Mouse (Mus musculus) heart, embryonic 15.5 days (tissue): ENCODE results near the gene Rrad. TPM values are rescaled to one million over a fixed set of nuclear protein-coding genes. Genes with fewer than 3 reads are reported as not detected.
A peak's percentile ranks its signal among the peaks of the same experiment; 100 is the strongest.

Experiments used
- ATAC-seq: fragments of 200-750 bp; cut with Nextera tagmentation; replicated peaks from 2 replicates; pipeline ENCODE4 v1.8.0; 2017; ENCODE audit warnings: low read depth, moderate TSS enrichment; ENCODE audit not compliant: insufficient number of reproducible peaks, insufficient read depth, low FRiP score
- H3K27ac ChIP-seq: fragments of 300-500 bp; sonication (generic); 2 replicates; pipeline ENCODE4 v1.5.1; 2015; ENCODE audit warnings: mild to moderate bottlenecking, inconsistent platforms
- H3K27me3 ChIP-seq: fragments of 300-500 bp; sonication (generic); 2 replicates; pipeline ENCODE4 v1.6.1; 2015; ENCODE audit warnings: inconsistent platforms
- H3K36me3 ChIP-seq: fragments of 300-500 bp; sonication (generic); 2 replicates; pipeline ENCODE4 v1.6.1; 2015; ENCODE audit warnings: mild to moderate bottlenecking, inconsistent platforms
- H3K4me1 ChIP-seq: fragments of 300-500 bp; sonication (generic); replicated peaks from 2 replicates; pipeline ENCODE4 v1.6.1; 2015; ENCODE audit warnings: inconsistent platforms
- H3K4me2 ChIP-seq: fragments of 300-500 bp; sonication (generic); 2 replicates; pipeline ENCODE4 v1.6.1; 2015; ENCODE audit warnings: inconsistent platforms, mild to moderate bottlenecking, moderate library complexity
- H3K4me3 ChIP-seq: fragments of 300-500 bp; sonication (generic); 2 replicates; pipeline ENCODE4 v1.5.1; 2015; ENCODE audit warnings: mild to moderate bottlenecking, inconsistent platforms
- H3K9ac ChIP-seq: fragments of 300-500 bp; sonication (generic); 2 replicates; pipeline ENCODE4 v1.6.1; 2015; ENCODE audit warnings: mild to moderate bottlenecking, inconsistent platforms
- H3K9me3 ChIP-seq: fragments of 300-500 bp; sonication (generic); replicated peaks from 2 replicates; pipeline ENCODE4 v1.6.1; 2016; ENCODE audit warnings: inconsistent platforms
- WGBS: fragments of 180-500 bp; shearing (Covaris S2); methylation state at CpG from one replicate; pipeline ENCODE4 v1.1.7; 2015; ENCODE audit warnings: mixed read lengths; 5-methylcytosine and 5-hydroxymethylcytosine counted together
- polyA plus RNA-seq: library from polyadenylated mRNA; unstranded; fragments of >200 nt; fragmentation: Nextera tagmentation; extraction: Ambion mirVana; gene quantifications from 2 replicates; pipeline ENCODE4 v1.2.1, GENCODE M21; 2015

The Rrad gene
- polyA plus RNA-seq, 1 experiment from 2014 or later, result 277 TPM

GRCm38 (mm10) chr8:104611613-104612012 is 19.5 kb downstream of the Rrad start:
- 0 out of 2 replicates have a peak overlapping the region, but pooled peaks have one; percentile 8 for H3K4me2 ChIP-seq
- H3K36me3 ChIP-seq, result no peaks in the 10 kb centered on the region
- 16% methylated on average over 4 of the region's 4 CpGs for WGBS
- H3K4me1 ChIP-seq, result peaks cover 69% of the 10 kb centered on the region
- H3K9me3 ChIP-seq, result no peaks in the 10 kb centered on the region
- no peak overlapping the region for H3K9ac ChIP-seq
- H3K4me3 ChIP-seq, result no peak overlapping the region
- peak; percentile 15; the same call in 1 of the 2 replicates for ATAC-seq
- no peaks in the 10 kb centered on the region for H3K27me3 ChIP-seq
- peak overlapping the region; percentile 98 for H3K27ac ChIP-seq

GRCm38 (mm10) chr8:104610185-104610766 is 20.9 kb downstream of the Rrad start:
- H3K9me3 ChIP-seq, result no peaks in the 10 kb centered on the region
- peaks cover 82% of the 10 kb centered on the region for H3K4me1 ChIP-seq
- WGBS, result 34% methylated on average over 12 of the region's 12 CpGs
- H3K27ac ChIP-seq, result peak overlapping the region; percentile 98
- H3K4me2 ChIP-seq, result peak overlapping the region; percentile 51
- peak; percentile 75 for ATAC-seq
- H3K9ac ChIP-seq, result 0 out of 2 replicates have a peak overlapping the region, but pooled peaks have one; percentile 39
- no peaks in the 10 kb centered on the region for H3K27me3 ChIP-seq
- no peak overlapping the region for H3K4me3 ChIP-seq
- no peaks in the 10 kb centered on the region for H3K36me3 ChIP-seq

- WGBS, result 43% methylated on average over 8 of the region's 8 CpGs
- peak overlapping the region; percentile 98 for H3K27ac ChIP-seq
- no peaks in the 10 kb centered on the region for H3K9me3 ChIP-seq
- H3K4me3 ChIP-seq, result peak overlapping the region; percentile 36
- peak overlapping the region; percentile 56 for H3K4me2 ChIP-seq
- no peaks in the 10 kb centered on the region for H3K27me3 ChIP-seq
- H3K36me3 ChIP-seq, result no peaks in the 10 kb centered on the region
- H3K4me1 ChIP-seq, result peaks cover 87% of the 10 kb centered on the region
- 0 out of 2 replicates have a peak overlapping the region, but pooled peaks have one; percentile 14 for H3K9ac ChIP-seq
- peak; percentile 71 for ATAC-seq
Observed at GRCm38 (mm10) chr8:104609222-104609621, 21.9 kb downstream of the Rrad start.

GRCm38 (mm10) chr8:104607944-104608343 is 23.2 kb downstream of the Rrad start:
- H3K4me1 ChIP-seq, result peaks cover 84% of the 10 kb centered on the region
- H3K27ac ChIP-seq, result peak overlapping the region; percentile 98
- 43% methylated on average over 2 of the region's 2 CpGs for WGBS
- no peak overlapping the region for H3K9ac ChIP-seq
- no peaks in the 10 kb centered on the region for H3K27me3 ChIP-seq
- no peaks in the 10 kb centered on the region for H3K36me3 ChIP-seq
- no peak for ATAC-seq
- H3K4me3 ChIP-seq, result no peak overlapping the region
- no peaks in the 10 kb centered on the region for H3K9me3 ChIP-seq
- peak overlapping the region; percentile 56 for H3K4me2 ChIP-seq

GRCm38 (mm10) chr8:104606329-104606728 is 24.8 kb downstream of the Rrad start:
- no peak overlapping the region for H3K4me3 ChIP-seq
- H3K9ac ChIP-seq, result peak overlapping the region; percentile 15; the same call in 1 of the 2 replicates
- ATAC-seq, result no peak; the same call in 1 of the 2 replicates
- no peak overlapping the region for H3K4me2 ChIP-seq
- peak overlapping the region; percentile 98 for H3K27ac ChIP-seq
- H3K27me3 ChIP-seq, result no peaks in the 10 kb centered on the region
- no peaks in the 10 kb centered on the region for H3K36me3 ChIP-seq
- WGBS, result 9% methylated on average over 6 of the region's 6 CpGs
- no peaks in the 10 kb centered on the region for H3K9me3 ChIP-seq
- H3K4me1 ChIP-seq, result peaks cover 83% of the 10 kb centered on the region

- no peak for ATAC-seq
- H3K4me1 ChIP-seq, result peaks cover 62% of the 10 kb centered on the region
- WGBS, result 50% methylated on average over 4 of the region's 4 CpGs
Observed at GRCm38 (mm10) chr8:104603245-104603593, 27.9 kb downstream of the Rrad start.

GRCm38 (mm10) chr8:104602468-104603244 is 28.5 kb downstream of the Rrad start:
- Histone ChIP-seq H3K9ac (peak overlapping the region; percentile 29), H3K4me1 (peaks cover 56% of the 10 kb centered on the region), H3K4me3 (peak overlapping the region; percentile 39), H3K27ac (peak overlapping the region; percentile 77), H3K9me3 (no peaks in the 10 kb centered on the region), H3K27me3 (no peaks in the 10 kb centered on the region), H3K36me3 (no peaks in the 10 kb centered on the region), H3K4me2 (peak overlapping the region; percentile 71)
- ATAC-seq, result peak; percentile 82
- 17% methylated on average over 21 of the region's 21 CpGs for WGBS

More at GRCm38 (mm10) chr8:104603245-104603593, 27.9 kb downstream of the Rrad start:
- H3K9ac ChIP-seq, result peak overlapping the region; percentile 26
- H3K27me3 ChIP-seq, result no peaks in the 10 kb centered on the region
- H3K4me2 ChIP-seq, result peak overlapping the region; percentile 71; the same call in 1 of the 2 replicates
- no peaks in the 10 kb centered on the region for H3K9me3 ChIP-seq
- H3K4me3 ChIP-seq, result no peak overlapping the region
- no peaks in the 10 kb centered on the region for H3K36me3 ChIP-seq
- peak overlapping the region; percentile 77 for H3K27ac ChIP-seq

- peak overlapping the region; percentile 54 for H3K27ac ChIP-seq
Observed at GRCm38 (mm10) chr8:104601941-104602371, 29.2 kb downstream of the Rrad start.

GRCm38 (mm10) chr8:104601386-104601785 is 29.7 kb downstream of the Rrad start:
- Histone ChIP-seq H3K9ac (peak overlapping the region; percentile 6; the same call in 1 of the 2 replicates), H3K9me3 (no peaks in the 10 kb centered on the region), H3K36me3 (no peaks in the 10 kb centered on the region; the same call in 1 of the 2 replicates), H3K27me3 (no peaks in the 10 kb centered on the region), H3K4me2 (peak overlapping the region; percentile 71), H3K27ac (no peak overlapping the region), H3K4me1 (peaks cover 43% of the 10 kb centered on the region), H3K4me3 (peak overlapping the region; percentile 39; the same call in 1 of the 2 replicates)
- no peak for ATAC-seq
- 31% methylated on average over 7 of the region's 7 CpGs for WGBS

More at GRCm38 (mm10) chr8:104601941-104602371, 29.2 kb downstream of the Rrad start:
- peak overlapping the region; percentile 29 for H3K9ac ChIP-seq
- H3K4me1 ChIP-seq, result peaks cover 49% of the 10 kb centered on the region
- H3K9me3 ChIP-seq, result no peaks in the 10 kb centered on the region
- ATAC-seq, result peak; percentile 21; the same call in 1 of the 2 replicates
- no peaks in the 10 kb centered on the region for H3K27me3 ChIP-seq
- peak overlapping the region; percentile 39 for H3K4me3 ChIP-seq
- under 1% methylated on average over 12 of the region's 12 CpGs for WGBS
- no peaks in the 10 kb centered on the region; the same call in 1 of the 2 replicates for H3K36me3 ChIP-seq
- H3K4me2 ChIP-seq, result peak overlapping the region; percentile 71

- WGBS, result 44% methylated on average over 6 of the region's 6 CpGs
Observed at GRCm38 (mm10) chr8:104598496-104598895, 32.6 kb downstream of the Rrad start.

GRCm38 (mm10) chr8:104597656-104598055 is 33.5 kb downstream of the Rrad start:
- H3K4me2 ChIP-seq, result no peak overlapping the region
- H3K36me3 ChIP-seq, result peaks cover 14% of the 10 kb centered on the region
- no peaks in the 10 kb centered on the region for H3K9me3 ChIP-seq
- H3K4me1 ChIP-seq, result peaks cover 13% of the 10 kb centered on the region
- ATAC-seq, result no peak
- H3K27me3 ChIP-seq, result no peaks in the 10 kb centered on the region
- WGBS, result 56% methylated on average over 6 of the region's 6 CpGs
- no peak overlapping the region for H3K27ac ChIP-seq
- H3K4me3 ChIP-seq, result no peak overlapping the region
- H3K9ac ChIP-seq, result no peak overlapping the region

More at GRCm38 (mm10) chr8:104598496-104598895, 32.6 kb downstream of the Rrad start:
- Histone ChIP-seq H3K27ac (no peak overlapping the region), H3K4me1 (peaks cover 20% of the 10 kb centered on the region), H3K27me3 (no peaks in the 10 kb centered on the region), H3K9ac (no peak overlapping the region), H3K9me3 (no peaks in the 10 kb centered on the region), H3K4me3 (no peak overlapping the region), H3K36me3 (peaks cover 13% of the 10 kb centered on the region), H3K4me2 (no peak overlapping the region)
- ATAC-seq, result no peak
